Mouse (Mus musculus) lung, postnatal 0 days (tissue): ENCODE results near the gene Fryl. TPM values are rescaled to one million over a fixed set of nuclear protein-coding genes. Genes with fewer than 3 reads are reported as not detected.

Experiments
- ATAC-seq: fragments of 200-750 bp; cut with Nextera tagmentation; 2 replicates; pipeline ENCODE4 v1.8.0; 2017; ENCODE audit warnings: moderate library complexity
- DNase-seq: peaks from one replicate; pipeline ENCODE4 v3.0.0-alpha.2; 2016; ENCODE audit warnings: low spot score
- H3K27ac ChIP-seq: fragments of 300-500 bp; sonication (generic); 2 replicates; pipeline ENCODE4 v1.5.1; 2014; ENCODE audit warnings: antibody characterized with exemption, mild to moderate bottlenecking, low read length, mixed read lengths
- H3K27me3 ChIP-seq: fragments of 300-500 bp; sonication (generic); replicated peaks from 2 replicates; pipeline ENCODE4 v1.6.1; 2014; ENCODE audit warnings: low read length, mixed read lengths; ENCODE audit not compliant: insufficient read depth
- H3K36me3 ChIP-seq: fragments of 300-500 bp; sonication (generic); 2 replicates; pipeline ENCODE4 v1.6.1; 2014; ENCODE audit warnings: low read length, mixed read lengths; ENCODE audit not compliant: insufficient read depth
- H3K4me1 ChIP-seq: fragments of 300-500 bp; sonication (generic); 2 replicates; pipeline ENCODE4 v1.6.1; 2014; ENCODE audit warnings: antibody characterized with exemption, low read depth, low read length, mixed read lengths; ENCODE audit not compliant: insufficient read depth
- H3K4me2 ChIP-seq: fragments of 300-500 bp; sonication (generic); replicated peaks from 2 replicates; pipeline ENCODE4 v1.6.1; 2014; ENCODE audit warnings: low read depth, mild to moderate bottlenecking, low read length, moderate library complexity, mixed read lengths
- H3K4me3 ChIP-seq: fragments of 300-500 bp; sonication (generic); 2 replicates; pipeline ENCODE4 v1.5.1; 2014; ENCODE audit warnings: low read depth, low read length
- H3K9ac ChIP-seq: fragments of 300-500 bp; sonication (generic); replicated peaks from 2 replicates; pipeline ENCODE4 v1.6.1; 2014; ENCODE audit warnings: low read depth, mild to moderate bottlenecking
- H3K9me3 ChIP-seq: fragments of 300-500 bp; sonication (generic); 2 replicates; pipeline ENCODE4 v1.6.1; 2016; ENCODE audit warnings: low read length, mixed read lengths
- CTCF ChIP-seq: IDR thresholded peaks from 2 replicates; pipeline ENCODE4 v1.5.1; 2016; ENCODE audit warnings: antibody characterized with exemption, mild to moderate bottlenecking
- EP300 ChIP-seq: IDR thresholded peaks from 2 replicates; pipeline ENCODE4 v1.6.1; 2016; ENCODE audit warnings: antibody characterized with exemption, mild to moderate bottlenecking, control low read depth
- WGBS: fragments of 180-500 bp; shearing (Covaris S2); extraction: QIAGEN DNeasy Blood & Tissue Kit; methylation state at CpG from one replicate; pipeline ENCODE4 v1.1.7; 2014; 5-methylcytosine and 5-hydroxymethylcytosine counted together
- polyA plus RNA-seq: library from polyadenylated mRNA; unstranded; fragments of >200 nt; fragmentation: Nextera tagmentation; extraction: Ambion mirVana; gene quantifications from 2 replicates; pipeline ENCODE4 v1.2.1, GENCODE M21; 2015

Fryl gene
- polyA plus RNA-seq, 1 experiment from 2014 or later = 20.9 TPM

- Histone ChIP-seq H3K27ac (no peak overlapping the region), H3K36me3 (no peaks in the 10 kb centered on the region), H3K9ac (no peak overlapping the region), H3K4me3 (no peak overlapping the region), H3K27me3 (no peaks in the 10 kb centered on the region), H3K4me1 (no peaks in the 10 kb centered on the region; the same call in 1 of the 2 replicates), H3K4me2 (no peak overlapping the region), H3K9me3 (no peaks in the 10 kb centered on the region)
- DNase-seq (no peak), ATAC-seq (no peak)
- TF ChIP-seq EP300 = no peak
- no peak for TF ChIP-seq CTCF
These were observed 3.7 kb downstream of the Fryl start for GRCm38 (mm10) chr5:73252739-73253138.

GRCm38 (mm10) chr5:73249341-73249740 lies 7.1 kb downstream of the Fryl start:
- H3K27me3 ChIP-seq = no peaks in the 10 kb centered on the region
- TF ChIP-seq CTCF = no peak
- no peak for TF ChIP-seq EP300

DNA sequence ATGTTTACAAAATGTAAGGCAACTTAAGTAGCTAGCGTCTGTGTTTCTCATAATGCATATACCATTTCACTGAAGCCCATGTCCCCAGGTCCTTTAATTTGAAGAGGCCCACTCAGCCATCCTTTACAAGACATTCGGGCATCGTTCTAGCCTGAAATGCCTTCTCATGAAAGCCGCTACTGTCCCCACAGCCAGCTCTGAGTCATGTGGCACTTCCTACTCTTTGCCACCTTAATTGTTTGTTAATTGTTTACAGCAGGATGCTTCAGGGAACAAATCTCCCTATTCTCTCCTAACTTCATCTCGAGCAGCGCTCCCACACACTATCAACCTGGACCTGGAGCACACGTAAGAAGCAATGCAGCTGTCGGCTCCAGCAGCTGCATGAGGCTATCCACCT lies 8.2 kb downstream of the Fryl start:
- WGBS = 75% methylated on average over 8 of the region's 8 CpGs
- ATAC-seq = no peak
- no peak overlapping the region for H3K9ac ChIP-seq
- no peak overlapping the region for H3K4me2 ChIP-seq
- no peaks in the 10 kb centered on the region for H3K27me3 ChIP-seq
- H3K4me1 ChIP-seq = no peaks in the 10 kb centered on the region
- H3K4me3 ChIP-seq = no peak overlapping the region
- TF ChIP-seq CTCF (no peak), EP300 (no peak)
- H3K9me3 ChIP-seq = no peaks in the 10 kb centered on the region
- H3K27ac ChIP-seq = no peak overlapping the region
- no peaks in the 10 kb centered on the region for H3K36me3 ChIP-seq
- no peak for DNase-seq

More at GRCm38 (mm10) chr5:73249341-73249740, 7.1 kb downstream of the Fryl start:
- DNase-seq (no peak), ATAC-seq (no peak)
- Histone ChIP-seq H3K4me3 (no peak overlapping the region), H3K27ac (no peak overlapping the region), H3K9me3 (no peaks in the 10 kb centered on the region), H3K4me2 (no peak overlapping the region), H3K9ac (no peak overlapping the region), H3K4me1 (no peaks in the 10 kb centered on the region), H3K36me3 (no peaks in the 10 kb centered on the region)
- 90% methylated on average over 4 of the region's 4 CpGs for WGBS

DNA sequence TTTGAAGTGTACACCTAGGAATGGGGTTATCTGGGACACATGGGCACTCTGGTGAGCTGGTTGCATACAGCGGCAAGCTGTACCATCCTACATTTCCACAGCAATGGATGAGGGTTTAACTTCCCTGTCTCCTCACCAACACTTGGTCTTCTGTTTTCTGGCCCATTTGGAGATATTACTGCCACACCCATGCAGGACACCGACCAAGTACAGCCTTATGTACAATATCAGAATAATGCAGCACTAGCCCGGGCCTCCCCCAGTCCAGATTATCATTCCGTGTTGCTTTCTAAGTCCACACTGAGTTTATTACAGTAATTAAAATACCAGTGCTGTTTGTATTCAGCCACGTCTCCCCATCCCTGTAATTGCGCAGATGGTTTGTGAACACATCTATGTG lies 10.0 kb downstream of the Fryl start:
- H3K4me1 ChIP-seq = no peaks in the 10 kb centered on the region
- H3K27me3 ChIP-seq = no peaks in the 10 kb centered on the region
- DNase-seq (no peak), ATAC-seq (no peak)
- 89% methylated on average over 6 of the region's 6 CpGs for WGBS
- no peak overlapping the region for H3K27ac ChIP-seq
- no peaks in the 10 kb centered on the region for H3K9me3 ChIP-seq
- no peaks in the 10 kb centered on the region for H3K36me3 ChIP-seq
- no peak overlapping the region for H3K4me2 ChIP-seq
- H3K4me3 ChIP-seq = no peak overlapping the region
- no peak overlapping the region for H3K9ac ChIP-seq
- TF ChIP-seq EP300 (no peak), CTCF (no peak)

DNA sequence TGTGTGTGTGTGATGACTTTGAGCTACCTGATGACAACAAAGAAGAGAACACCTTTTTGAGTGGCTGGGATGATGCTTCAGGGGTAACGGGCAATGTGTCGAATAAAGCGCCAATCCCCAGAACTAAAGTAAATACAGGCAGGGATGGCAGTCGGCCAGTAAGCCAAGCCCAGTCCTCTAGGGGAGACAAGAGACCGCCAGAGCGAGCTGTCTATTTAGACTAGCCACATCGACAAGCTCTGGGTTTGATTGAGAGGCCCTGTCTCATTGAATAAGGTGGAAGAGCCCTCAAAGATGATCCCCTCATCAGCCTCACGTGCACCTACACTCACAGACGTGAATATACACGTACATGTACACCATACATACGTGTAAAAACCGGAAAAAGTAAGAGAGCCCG lies 12.0 kb downstream of the Fryl start:
- no peaks in the 10 kb centered on the region for H3K4me1 ChIP-seq
- H3K27me3 ChIP-seq = no peaks in the 10 kb centered on the region
- H3K4me3 ChIP-seq = no peak overlapping the region
- H3K27ac ChIP-seq = no peak overlapping the region
- no peaks in the 10 kb centered on the region for H3K36me3 ChIP-seq
- peak; percentile 36; the same call in 1 of the 2 replicates for TF ChIP-seq CTCF
- no peak for TF ChIP-seq EP300
- H3K9me3 ChIP-seq = no peaks in the 10 kb centered on the region
- no peak overlapping the region for H3K4me2 ChIP-seq
- peak; percentile 62; the same call in 1 of the 2 replicates for ATAC-seq
- 35% methylated on average over 13 of the region's 13 CpGs for WGBS
- no peak overlapping the region for H3K9ac ChIP-seq
- peak; percentile 68 for DNase-seq

DNA sequence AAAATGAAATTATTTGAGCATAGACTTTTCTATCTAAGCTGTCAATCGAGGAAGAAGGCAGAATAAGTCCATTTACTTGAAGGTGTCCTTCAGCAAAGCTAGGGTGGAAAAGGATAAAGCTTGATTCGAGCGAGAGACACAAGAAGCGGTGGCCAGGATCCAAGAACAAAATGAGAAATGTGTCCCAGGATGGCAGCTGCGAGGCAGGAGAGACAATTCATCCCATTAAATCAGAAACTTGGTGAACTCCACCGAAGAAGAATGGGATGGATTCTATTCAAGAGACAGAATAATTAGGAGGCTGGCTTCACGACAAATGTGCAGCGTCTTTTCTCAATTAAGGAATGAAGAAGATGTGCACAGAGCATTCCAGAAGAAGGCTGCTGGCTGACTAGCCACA lies 14.5 kb downstream of the Fryl start:
- Histone ChIP-seq H3K27ac (no peak overlapping the region), H3K4me3 (no peak overlapping the region), H3K4me2 (no peak overlapping the region), H3K36me3 (no peaks in the 10 kb centered on the region), H3K9ac (no peak overlapping the region), H3K4me1 (no peaks in the 10 kb centered on the region), H3K27me3 (no peaks in the 10 kb centered on the region), H3K9me3 (no peaks in the 10 kb centered on the region)
- 65% methylated on average over 8 of the region's 8 CpGs for WGBS
- ATAC-seq (no peak), DNase-seq (no peak)
- TF ChIP-seq CTCF = no peak
- TF ChIP-seq EP300 = no peak

DNA sequence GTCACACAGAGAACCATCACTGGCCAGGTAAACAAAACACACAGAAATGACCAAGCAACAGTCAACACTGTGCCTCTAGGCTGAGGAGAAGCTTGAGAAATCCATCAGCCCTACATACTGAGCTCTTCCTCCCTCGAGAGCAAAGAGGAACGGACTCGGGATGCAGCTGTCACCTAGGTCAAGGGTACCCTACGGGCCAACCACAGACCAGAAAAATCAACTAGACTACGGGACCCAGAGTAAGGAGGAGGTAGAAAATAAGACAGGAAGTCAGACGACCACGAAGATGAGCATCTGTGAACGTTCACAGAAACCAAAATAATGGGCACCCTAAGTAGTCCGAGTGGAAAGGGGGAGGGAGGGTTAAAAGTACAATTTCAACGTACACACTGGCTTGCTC lies 15.1 kb downstream of the Fryl start:
- DNase-seq = no peak
- Histone ChIP-seq H3K36me3 (no peaks in the 10 kb centered on the region), H3K9me3 (no peaks in the 10 kb centered on the region), H3K4me2 (no peak overlapping the region), H3K27ac (no peak overlapping the region), H3K4me3 (no peak overlapping the region), H3K4me1 (no peaks in the 10 kb centered on the region), H3K9ac (no peak overlapping the region), H3K27me3 (no peaks in the 10 kb centered on the region)
- ATAC-seq = no peak
- TF ChIP-seq EP300 = no peak
- no peak for TF ChIP-seq CTCF
- WGBS = 67% methylated on average over 10 of the region's 10 CpGs
